Mouse (Mus musculus) midbrain, embryonic 16.5 days (tissue): ENCODE results near the gene Prss12. TPM values are rescaled to one million over a fixed set of nuclear protein-coding genes. Genes with fewer than 3 reads are reported as not detected.

Source experiments
- ATAC-seq: fragments of 200-750 bp; cut with Nextera tagmentation; 2 replicates; pipeline ENCODE4 v1.8.0; 2017; ENCODE audit warnings: moderate TSS enrichment
- H3K27ac ChIP-seq: fragments of 300-500 bp; sonication (generic); 2 replicates; pipeline ENCODE4 v1.5.1; 2014; ENCODE audit warnings: mild to moderate bottlenecking, low read length, mixed read lengths
- H3K27me3 ChIP-seq: fragments of 300-500 bp; sonication (generic); 2 replicates; pipeline ENCODE4 v1.6.1; 2014; ENCODE audit warnings: low read depth, low read length, mixed read lengths; ENCODE audit not compliant: control insufficient read depth, insufficient read depth
- H3K36me3 ChIP-seq: fragments of 300-500 bp; sonication (generic); 2 replicates; pipeline ENCODE4 v1.6.1; 2014; ENCODE audit warnings: mild to moderate bottlenecking, low read length, moderate library complexity, mixed read lengths; ENCODE audit not compliant: control insufficient read depth, insufficient read depth
- H3K4me1 ChIP-seq: fragments of 300-500 bp; sonication (generic); 2 replicates; pipeline ENCODE4 v1.6.1; 2014; ENCODE audit warnings: mild to moderate bottlenecking, low read length, mixed read lengths; ENCODE audit not compliant: control insufficient read depth, insufficient read depth
- H3K4me2 ChIP-seq: fragments of 300-500 bp; sonication (generic); 2 replicates; pipeline ENCODE4 v1.6.1; 2014; ENCODE audit warnings: mild to moderate bottlenecking, low read length, mixed read lengths
- H3K4me3 ChIP-seq: fragments of 300-500 bp; sonication (generic); 2 replicates; pipeline ENCODE4 v1.5.1; 2014; ENCODE audit warnings: low read depth, mild to moderate bottlenecking, low read length, moderate library complexity, mixed read lengths
- H3K9ac ChIP-seq: fragments of 300-500 bp; sonication (generic); 2 replicates; pipeline ENCODE4 v1.6.1; 2014; ENCODE audit warnings: low read depth, low read length, mixed read lengths
- H3K9me3 ChIP-seq: fragments of 300-500 bp; sonication (generic); replicated peaks from 2 replicates; pipeline ENCODE4 v1.6.1; 2014; ENCODE audit warnings: mild to moderate bottlenecking, low read length, mixed read lengths; ENCODE audit not compliant: control insufficient read depth, poor library complexity, severe bottlenecking
- WGBS: fragments of 180-500 bp; shearing (Covaris S2); extraction: QIAGEN DNeasy Blood & Tissue Kit; methylation state at CpG from one replicate; pipeline ENCODE4 v1.1.7; 2014; 5-methylcytosine and 5-hydroxymethylcytosine counted together
- polyA plus RNA-seq: library from polyadenylated mRNA; unstranded; fragments of >200 nt; fragmentation: Nextera tagmentation; extraction: Ambion mirVana; gene quantifications from 2 replicates; pipeline ENCODE4 v1.2.1, GENCODE M21; 2015

Gene Prss12
- polyA plus RNA-seq, 1 experiment from 2014 or later: 13.8 TPM

- Histone ChIP-seq H3K9ac (no peak overlapping the region), H3K9me3 (no peaks in the 10 kb centered on the region), H3K4me3 (no peak overlapping the region), H3K36me3 (no peaks in the 10 kb centered on the region), H3K4me2 (no peak overlapping the region), H3K4me1 (peaks cover 16% of the 10 kb centered on the region), H3K27ac (no peak overlapping the region), H3K27me3 (no peaks in the 10 kb centered on the region)
- ATAC-seq: no peak
- WGBS: 86% methylated on average over 6 of the region's 6 CpGs
Measured at GRCm38 (mm10) chr3:123503943-123504342, 57.2 kb downstream of the Prss12 start.

DNA sequence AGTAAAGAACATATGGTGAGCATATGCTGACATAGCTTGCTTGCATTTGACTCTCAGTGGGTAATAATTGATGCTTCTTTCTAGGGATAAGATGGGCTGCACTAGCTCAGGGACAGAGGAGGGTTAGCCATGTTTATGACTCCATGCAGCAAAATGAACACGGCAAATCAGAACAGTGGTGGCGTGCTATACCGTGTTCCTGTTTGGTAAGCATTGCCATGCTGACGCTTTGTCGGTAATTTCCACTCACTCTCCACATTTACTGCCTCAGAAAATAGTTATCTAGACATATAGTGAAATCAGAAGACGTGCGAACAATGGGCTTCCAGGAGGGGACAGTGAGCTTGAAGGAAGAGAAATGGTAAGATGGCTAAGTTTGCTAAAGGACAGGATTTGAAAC is 58.1 kb downstream of the Prss12 start:
- Histone ChIP-seq H3K27ac (no peak overlapping the region), H3K9me3 (no peaks in the 10 kb centered on the region), H3K9ac (no peak overlapping the region), H3K4me1 (peaks cover 19% of the 10 kb centered on the region), H3K4me2 (no peak overlapping the region), H3K27me3 (no peaks in the 10 kb centered on the region), H3K4me3 (no peak overlapping the region), H3K36me3 (no peaks in the 10 kb centered on the region)
- WGBS: 89% methylated on average over 7 of the region's 7 CpGs
- no peak for ATAC-seq

DNA sequence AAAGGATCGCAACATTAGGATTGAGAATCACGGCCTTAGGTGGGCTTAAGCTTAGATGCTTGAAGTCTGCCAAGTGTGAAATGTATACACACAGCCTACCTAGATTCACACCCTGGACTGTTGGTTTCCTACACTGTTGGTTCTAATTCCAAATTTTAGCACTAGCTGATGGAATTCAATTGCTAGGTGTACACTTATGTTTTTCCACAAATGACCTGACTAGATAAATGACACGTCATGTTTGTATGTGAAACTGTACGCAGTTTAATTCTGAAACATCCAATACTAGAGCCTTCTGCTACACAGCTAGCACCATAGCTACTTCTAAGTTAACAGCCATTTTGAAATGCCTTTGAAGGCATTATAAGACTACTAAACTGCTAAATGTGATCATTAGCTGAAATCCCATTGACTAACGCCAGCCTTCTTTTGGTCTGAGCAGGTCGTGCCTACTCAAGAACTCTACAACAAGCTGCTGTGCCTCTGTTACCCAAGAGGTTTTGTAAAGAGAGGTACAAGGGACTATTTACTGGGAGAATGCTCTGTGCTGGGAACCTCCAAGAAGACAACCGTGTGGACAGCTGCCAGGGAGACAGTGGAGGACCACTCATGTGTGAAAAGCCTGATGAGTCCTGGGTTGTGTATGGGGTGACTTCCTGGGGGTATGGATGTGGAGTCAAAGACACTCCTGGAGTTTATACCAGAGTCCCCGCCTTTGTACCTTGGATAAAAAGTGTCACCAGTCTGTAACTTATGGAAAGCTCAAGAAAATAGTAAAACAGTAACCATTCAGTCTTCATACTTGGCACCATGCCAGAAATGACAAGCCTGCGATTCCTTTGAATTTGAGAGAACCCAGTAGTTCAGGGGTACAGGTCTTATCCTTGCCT is 59.3 kb downstream of the Prss12 start:
- Histone ChIP-seq H3K4me3 (no peak overlapping the region), H3K27me3 (no peaks in the 10 kb centered on the region), H3K36me3 (no peaks in the 10 kb centered on the region), H3K4me2 (peak overlapping the region; percentile 85), H3K27ac (no peak overlapping the region), H3K9ac (no peak overlapping the region), H3K9me3 (no peaks in the 10 kb centered on the region), H3K4me1 (peaks cover 22% of the 10 kb centered on the region)
- 50% methylated on average over 9 of the region's 9 CpGs for WGBS
- no peak for ATAC-seq

DNA sequence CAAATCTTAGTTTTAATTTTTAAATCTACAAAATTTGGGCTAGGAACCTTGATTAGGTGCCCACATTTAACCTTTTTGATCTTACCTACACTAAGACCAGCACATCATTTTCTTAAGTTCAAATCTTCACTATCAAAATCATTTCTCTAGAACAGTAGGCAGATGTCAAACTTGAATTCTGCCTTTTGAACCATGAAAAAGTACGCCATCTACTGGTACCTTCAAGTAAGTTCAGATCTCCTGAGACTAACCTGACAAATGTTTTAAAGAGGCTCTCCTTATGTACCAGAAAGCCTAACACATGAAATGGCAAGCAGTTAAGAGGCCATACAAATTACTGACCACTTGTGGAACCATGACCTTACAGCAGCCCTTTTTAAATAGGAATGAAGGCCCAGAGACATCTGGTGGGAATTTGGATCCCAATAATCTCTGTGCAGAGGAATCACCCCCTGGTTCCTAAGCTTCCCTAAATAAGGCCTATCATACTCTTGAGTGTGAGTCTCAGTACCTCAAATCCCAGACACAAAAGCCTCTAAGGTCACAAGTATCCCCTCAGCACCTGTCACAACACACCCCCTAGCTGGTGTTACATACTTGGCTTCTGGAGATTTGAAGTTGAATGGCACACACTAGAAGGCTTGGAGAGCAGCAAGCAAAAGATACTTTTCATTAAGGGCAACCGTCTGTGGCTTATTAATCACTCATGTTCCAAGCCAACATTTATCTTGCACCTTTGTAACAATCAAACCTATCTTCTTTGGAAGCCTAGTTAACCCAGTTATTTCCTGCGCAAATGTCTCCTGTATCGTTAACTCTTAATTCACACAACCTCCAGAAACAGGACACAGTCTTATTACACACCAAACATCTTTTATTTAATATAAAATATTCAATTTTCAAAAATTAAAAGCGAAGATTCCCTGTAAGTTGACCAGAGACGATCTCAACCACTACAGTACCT is 60.3 kb downstream of the Prss12 start:
- no peak for ATAC-seq
- Histone ChIP-seq H3K4me3 (peak overlapping the region; percentile 76), H3K9me3 (no peaks in the 10 kb centered on the region), H3K9ac (peak overlapping the region; percentile 72), H3K27me3 (no peaks in the 10 kb centered on the region), H3K4me1 (peaks cover 22% of the 10 kb centered on the region), H3K4me2 (peak overlapping the region; percentile 85), H3K27ac (peak overlapping the region; percentile 83; the same call in 1 of the 2 replicates), H3K36me3 (no peaks in the 10 kb centered on the region)
- 7% methylated on average over 6 of the region's 6 CpGs for WGBS

- Histone ChIP-seq H3K4me3 (peak overlapping the region; percentile 76), H3K4me2 (peak overlapping the region; percentile 85), H3K4me1 (peaks cover 22% of the 10 kb centered on the region), H3K9me3 (no peaks in the 10 kb centered on the region), H3K36me3 (no peaks in the 10 kb centered on the region), H3K27me3 (no peaks in the 10 kb centered on the region), H3K9ac (peak overlapping the region; percentile 72), H3K27ac (peak overlapping the region; percentile 83)
- WGBS: under 1% methylated on average over 10 of the region's 10 CpGs
- ATAC-seq: no peak
Measured at GRCm38 (mm10) chr3:123507663-123508055, 60.9 kb downstream of the Prss12 start.

GRCm38 (mm10) chr3:123508056-123508674 is 61.5 kb downstream of the Prss12 start:
- WGBS: under 1% methylated on average over 53 of the region's 53 CpGs
- peak overlapping the region; percentile 99 for H3K27ac ChIP-seq
- ATAC-seq: peak; percentile 99

GRCm38 (mm10) chr3:123508675-123509376 is 62.1 kb downstream of the Prss12 start:
- WGBS: under 1% methylated on average over 36 of the region's 36 CpGs

More at GRCm38 (mm10) chr3:123508056-123508674, 61.5 kb downstream of the Prss12 start:
- Histone ChIP-seq H3K4me1 (peaks cover 22% of the 10 kb centered on the region), H3K27me3 (no peaks in the 10 kb centered on the region), H3K4me2 (peak overlapping the region; percentile 85), H3K9ac (peak overlapping the region; percentile 98), H3K4me3 (peak overlapping the region; percentile 76), H3K36me3 (no peaks in the 10 kb centered on the region), H3K9me3 (no peaks in the 10 kb centered on the region)

GRCm38 (mm10) chr3:123511818-123512217 is 65.1 kb downstream of the Prss12 start:
- no peak overlapping the region for H3K27ac ChIP-seq
- no peak overlapping the region for H3K9ac ChIP-seq
- no peaks in the 10 kb centered on the region for H3K9me3 ChIP-seq
- H3K4me3 ChIP-seq: no peak overlapping the region
- H3K4me1 ChIP-seq: peaks cover 14% of the 10 kb centered on the region
- WGBS: 78% methylated on average over 4 of the region's 4 CpGs
- no peaks in the 10 kb centered on the region for H3K36me3 ChIP-seq
- H3K27me3 ChIP-seq: no peaks in the 10 kb centered on the region
- H3K4me2 ChIP-seq: no peak overlapping the region
- no peak for ATAC-seq

More at GRCm38 (mm10) chr3:123508675-123509376, 62.1 kb downstream of the Prss12 start:
- ATAC-seq: peak; percentile 76
- H3K4me1 ChIP-seq: peaks cover 22% of the 10 kb centered on the region
- no peaks in the 10 kb centered on the region for H3K27me3 ChIP-seq
- H3K9me3 ChIP-seq: no peaks in the 10 kb centered on the region
- H3K36me3 ChIP-seq: no peaks in the 10 kb centered on the region
- peak overlapping the region; percentile 76 for H3K4me3 ChIP-seq
- peak overlapping the region; percentile 66 for H3K4me2 ChIP-seq
- H3K27ac ChIP-seq: peak overlapping the region; percentile 99
- H3K9ac ChIP-seq: peak overlapping the region; percentile 98
